In genomic region chr5:141625401-141625800, GRCm38 (mm10) we compare ENCODE assay signal across 22 mouse cellular contexts.
DNase-seq lines count a peak whose midpoint lies in the region; TF ChIP-seq lines count a peak whose summit lies in the region.
"Had no signal": no experiment of that assay in that cellular context is flagged by ENCODE, and none has a peak within 500 bp of the region (broad histone marks: within the 10 kb centered on the region; RNA-seq: fewer than 3 reads in every experiment).

No protein-coding gene starts in this region.

- no peaks in the 10 kb centered on the region for H3K27me3 ChIP-seq in cerebellum, adult 2 months (ENCODE audit: control insufficient read depth, insufficient read depth, low read length)
- no peaks in the 10 kb centered on the region for H3K27me3 ChIP-seq in forebrain, embryonic 10.5 days (ENCODE audit: poor library complexity, severe bottlenecking)
- H3K27me3 ChIP-seq: embryonic facial prominence, embryonic 13.5 days; heart, embryonic 13.5 days; intestine, embryonic 15.5 days; limb, embryonic 12.5 days; liver, embryonic 15.5 days had no signal

- no peak for TF ChIP-seq CTCF in cerebellum, adult 2 months (IDR thresholded peaks at IDR 0.05; ENCODE audit: borderline replicate concordance, insufficient read depth, low read depth, low read length)

- DNase-seq in testis, postnatal 10 days (ENCODE audit: low spot score): peak; percentile 33
- no peak for DNase-seq in testis, postnatal 14 days (ENCODE audit: low spot score)
- peak; percentile 39 to 52 for DNase-seq in cerebellum, adult 2 months
- peak; percentile 47 to 53 for DNase-seq in cerebellum, postnatal 14 days
- no peak for DNase-seq in forebrain, embryonic 10.5 days (ENCODE audit: extremely low spot score, low spot score)
- no peak for DNase-seq in gastrocnemius, postnatal 36 days
- DNase-seq: adrenal gland, adult 2 months; adrenal gland, postnatal 36 days; B cell, adult 2 months; heart, postnatal 10 days; kidney, adult 8-10 months; layer of hippocampus, adult 9-11 months; lung, embryonic 14.5 days; lung, postnatal 14 days; midbrain, embryonic 14.5 days had no signal

- no peak overlapping the region for H3K27ac ChIP-seq in cerebellum, adult 2 months (ENCODE audit: insufficient read depth, low read length)
- no peak overlapping the region for H3K27ac ChIP-seq in forebrain, embryonic 10.5 days
- H3K27ac ChIP-seq: embryonic facial prominence, embryonic 13.5 days; heart, embryonic 13.5 days; hindbrain, embryonic 10.5 days; intestine, embryonic 15.5 days; kidney, postnatal 0 days; limb, embryonic 12.5 days; liver, embryonic 15.5 days had no signal

- intact Hi-C loops in gastrocnemius, postnatal 36 days (cut with DNase I): no loop called here

- peaks cover 7% of the 10 kb centered on the region for H3K4me1 ChIP-seq in cerebellum, adult 2 months (ENCODE audit: control insufficient read depth, insufficient read depth, low read length)
- H3K4me1 ChIP-seq in forebrain, embryonic 10.5 days: no peaks in the 10 kb centered on the region
- H3K4me1 ChIP-seq: embryonic facial prominence, embryonic 13.5 days; hindbrain, embryonic 10.5 days; intestine, embryonic 15.5 days; limb, embryonic 12.5 days; liver, embryonic 15.5 days had no signal

- TF ChIP-seq POLR2A in cerebellum, adult 2 months (IDR thresholded peaks at IDR 0.05; ENCODE audit: borderline replicate concordance, insufficient read depth, low read length): no peak

- H3K36me3 ChIP-seq in forebrain, embryonic 10.5 days (replicated peaks): no peaks in the 10 kb centered on the region
- H3K36me3 ChIP-seq: embryonic facial prominence, embryonic 13.5 days; heart, embryonic 13.5 days; hindbrain, embryonic 10.5 days; intestine, embryonic 15.5 days; limb, embryonic 12.5 days; liver, embryonic 15.5 days had no signal

- no peak overlapping the region for H3K4me3 ChIP-seq in cerebellum, adult 2 months (replicated peaks; ENCODE audit: insufficient read depth, low read depth, low read length)
- H3K4me3 ChIP-seq in forebrain, embryonic 10.5 days: no peak overlapping the region
- H3K4me3 ChIP-seq: embryonic facial prominence, embryonic 13.5 days; heart, embryonic 13.5 days; hindbrain, embryonic 10.5 days; intestine, embryonic 15.5 days; limb, embryonic 12.5 days; liver, embryonic 15.5 days had no signal

- WGBS in cerebellum, adult 2 months: 25% methylated on average over 4 of the region's 4 CpGs
- 89% methylated on average over 4 of the region's 4 CpGs for WGBS in forebrain, embryonic 10.5 days

- H3K9me3 ChIP-seq in forebrain, embryonic 10.5 days: no peaks in the 10 kb centered on the region
- H3K9me3 ChIP-seq: embryonic facial prominence, embryonic 13.5 days; heart, embryonic 13.5 days; hindbrain, embryonic 10.5 days; intestine, embryonic 15.5 days; liver, embryonic 15.5 days had no signal

Comparison
In these comparisons a context has a peak if more than half of its experiments do, and no peak if none do; other contexts are left out.
1. DNase-seq: peak in testis, postnatal 10 days (single experiment), cerebellum, adult 2 months (2 of 2) and cerebellum, postnatal 14 days (2 of 2); none in testis, postnatal 14 days (single experiment), forebrain, embryonic 10.5 days (single experiment) and gastrocnemius, postnatal 36 days (0 of 2).